Mouse (Mus musculus): ENCODE measurements around the gene Fbxo3. TPM values are rescaled to one million over a fixed set of nuclear protein-coding genes. Genes with fewer than 3 reads are reported as not detected.
"Not testable (repeated sequence)": the region's sequence is repeated elsewhere in the genome, so short reads cannot be mapped to it uniquely, and the experiment has no call there.

Gene Fbxo3
- polyA plus RNA-seq, 1 experiment from 2014 or later = 53.8 TPM

DNA sequence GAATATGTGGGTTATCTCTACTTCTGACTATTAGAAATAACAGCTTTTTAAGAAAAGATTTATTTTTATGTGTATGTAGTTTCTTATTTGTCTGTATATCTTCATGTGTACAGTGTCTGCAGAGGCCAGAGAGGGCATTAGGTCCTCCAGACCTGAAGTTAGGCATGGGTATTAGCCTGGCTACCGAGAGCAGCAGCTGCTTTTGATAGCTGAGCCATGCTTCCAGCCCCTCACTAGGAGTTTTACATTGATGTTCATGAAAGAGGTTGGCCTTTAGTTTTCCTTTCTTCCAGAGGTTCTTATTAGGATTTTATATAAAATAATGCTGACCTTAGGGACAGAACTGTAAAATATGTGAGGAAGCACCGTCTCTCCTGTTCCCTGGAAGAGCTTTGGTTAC lies 10.7 kb downstream of the Fbxo3 start:
- Histone ChIP-seq H3K9me3 (replicated peaks) (no peaks in the 10 kb centered on the region), H3K27me3 (no peaks in the 10 kb centered on the region), H3K4me2 (replicated peaks) (no peak overlapping the region), H3K4me1 (no peaks in the 10 kb centered on the region), H3K4me3 (replicated peaks) (no peak overlapping the region), H3K9ac (no peak overlapping the region), H3K27ac (replicated peaks) (no peak overlapping the region), H3K36me3 (peaks cover 45% of the 10 kb centered on the region)
- 49% methylated on average over 2 of the region's 2 CpGs for WGBS
- ATAC-seq (ENCODE audit: insufficient number of reproducible peaks, low FRiP score, low TSS enrichment, low read depth) = no peak

DNA sequence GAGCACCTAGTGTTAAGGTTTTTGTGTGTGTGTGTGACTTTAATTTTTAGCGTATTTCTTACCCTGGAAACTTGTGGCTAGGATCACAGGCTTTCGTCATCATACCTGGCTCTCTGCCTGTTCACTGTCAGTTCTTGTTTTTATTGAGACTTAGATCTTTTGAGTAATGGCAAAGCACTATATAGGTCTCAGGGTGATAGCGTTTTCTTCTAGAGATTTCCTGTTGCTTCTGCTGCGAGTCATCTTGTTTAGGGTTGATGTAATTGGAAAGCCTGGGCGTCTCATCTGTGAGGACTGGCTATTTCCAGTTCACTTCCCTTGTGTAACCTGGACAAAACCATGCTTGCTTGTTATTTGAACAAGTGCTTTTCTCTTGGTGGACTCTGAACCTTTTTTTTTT lies 14.1 kb downstream of the Fbxo3 start:
- ATAC-seq (ENCODE audit: insufficient number of reproducible peaks, low FRiP score, low TSS enrichment, low read depth) = no peak
- Histone ChIP-seq H3K36me3 (peaks cover 42% of the 10 kb centered on the region), H3K9me3 (replicated peaks) (no peaks in the 10 kb centered on the region), H3K4me1 (no peaks in the 10 kb centered on the region), H3K4me2 (replicated peaks) (no peak overlapping the region), H3K9ac (no peak overlapping the region), H3K27me3 (no peaks in the 10 kb centered on the region), H3K4me3 (replicated peaks) (no peak overlapping the region), H3K27ac (replicated peaks) (no peak overlapping the region)
- 61% methylated on average over 5 of the region's 5 CpGs for WGBS

DNA sequence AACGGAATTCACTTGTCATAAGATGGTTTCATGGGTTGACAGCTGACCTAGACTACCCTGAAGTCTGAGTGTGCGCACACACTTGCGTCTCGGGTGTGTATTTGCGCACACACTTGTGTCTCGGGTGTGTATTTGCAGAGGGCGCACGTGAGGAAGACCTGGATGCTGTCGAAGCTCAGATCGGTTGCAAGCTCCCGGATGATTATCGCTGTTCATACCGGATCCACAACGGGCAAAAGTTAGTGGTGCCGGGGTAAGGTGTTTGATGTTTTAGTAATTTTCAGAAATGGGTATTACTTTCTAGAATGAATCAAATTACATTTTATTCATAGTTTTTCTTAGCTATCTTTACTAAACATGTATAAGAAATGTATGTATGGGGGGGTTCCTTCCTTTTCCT lies 15.2 kb downstream of the Fbxo3 start:
- peaks cover 34% of the 10 kb centered on the region for H3K36me3 ChIP-seq
- H3K9me3 ChIP-seq (replicated peaks) = no peaks in the 10 kb centered on the region
- WGBS = 92% methylated on average over 15 of the region's 15 CpGs
- no peaks in the 10 kb centered on the region for H3K27me3 ChIP-seq
- no peak overlapping the region for H3K4me3 ChIP-seq (replicated peaks)
- ATAC-seq (ENCODE audit: insufficient number of reproducible peaks, low FRiP score, low TSS enrichment, low read depth) = no peak
- no peak overlapping the region for H3K4me2 ChIP-seq (replicated peaks)
- H3K27ac ChIP-seq (replicated peaks) = no peak overlapping the region
- no peak overlapping the region for H3K9ac ChIP-seq
- H3K4me1 ChIP-seq = no peaks in the 10 kb centered on the region

DNA sequence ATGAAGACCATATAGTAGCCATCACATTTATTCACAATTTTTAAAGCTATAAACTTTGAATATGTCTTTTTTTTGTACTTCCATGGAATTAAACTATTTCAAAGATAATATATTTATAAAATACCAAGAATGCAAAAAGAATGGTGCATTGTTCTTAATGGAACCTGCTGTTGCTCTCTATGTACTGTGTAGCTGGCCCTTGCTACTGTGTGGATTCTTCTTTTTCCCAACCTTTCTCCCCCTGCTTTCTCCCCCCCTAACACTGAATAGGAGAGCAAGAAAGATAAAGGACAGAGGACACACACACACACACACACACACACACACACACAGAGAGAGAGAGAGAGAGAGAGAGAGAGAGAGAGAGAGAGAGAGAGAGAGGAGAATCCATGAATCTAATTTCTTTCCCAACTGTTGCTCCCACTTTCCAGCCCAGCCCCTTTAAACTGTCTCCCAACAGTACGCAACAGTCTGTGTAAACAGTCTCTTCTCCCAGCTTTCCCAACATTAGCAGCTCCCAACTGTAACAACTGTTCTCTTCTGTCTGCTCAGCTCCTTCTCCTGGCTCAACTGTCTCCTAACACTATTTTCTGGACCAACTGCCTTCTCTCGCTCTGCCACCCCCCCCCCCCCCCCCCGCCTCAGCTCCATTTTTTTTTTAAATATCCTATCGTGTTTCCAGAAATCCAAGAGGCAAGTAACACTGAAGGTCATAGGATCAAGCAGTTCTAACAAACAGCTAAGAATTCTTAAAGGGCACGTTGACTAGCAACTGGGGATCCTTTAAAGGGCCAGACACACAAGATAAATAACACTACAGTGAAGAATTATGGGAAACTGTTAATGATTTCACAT lies 16.3 kb downstream of the Fbxo3 start:
- 30% methylated on average over 5 of the region's 5 CpGs for WGBS
- no peak for ATAC-seq (ENCODE audit: insufficient number of reproducible peaks, low FRiP score, low TSS enrichment, low read depth)
- no peak overlapping the region for H3K27ac ChIP-seq (replicated peaks)
- peaks cover 38% of the 10 kb centered on the region for H3K36me3 ChIP-seq
- H3K4me3 ChIP-seq (replicated peaks) = no peak overlapping the region
- no peaks in the 10 kb centered on the region for H3K4me1 ChIP-seq
- no peaks in the 10 kb centered on the region for H3K9me3 ChIP-seq (replicated peaks)
- no peaks in the 10 kb centered on the region for H3K27me3 ChIP-seq
- H3K4me2 ChIP-seq (replicated peaks) = no peak overlapping the region
- H3K9ac ChIP-seq = no peak overlapping the region

DNA sequence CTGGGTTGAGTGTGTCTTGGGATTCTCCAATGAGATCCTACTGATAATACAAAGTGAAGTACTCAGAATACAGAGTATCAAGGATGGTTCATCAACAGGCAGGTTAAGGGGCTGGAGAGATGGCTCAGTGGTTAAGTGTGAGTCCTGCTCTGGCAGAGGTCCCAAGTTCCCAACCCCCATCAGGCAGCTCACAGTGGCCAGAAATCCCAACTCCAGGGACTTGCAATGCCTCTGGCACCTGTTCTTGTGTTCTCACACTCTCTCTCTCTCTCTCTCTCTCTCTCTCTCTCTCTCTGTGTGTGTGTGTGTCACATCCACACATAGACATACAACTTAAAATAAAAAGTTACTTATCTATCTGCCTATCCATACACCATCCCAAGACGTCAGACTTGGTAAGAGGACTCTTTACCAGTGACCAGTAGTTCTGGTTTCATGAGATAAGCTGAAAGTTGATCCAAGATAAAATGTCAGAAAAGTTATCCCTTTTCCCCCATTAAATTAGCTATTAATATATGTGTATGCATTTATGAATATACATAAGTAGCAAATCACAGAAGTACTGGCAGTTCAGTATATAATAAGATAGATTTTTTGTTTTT lies 17.1 kb downstream of the Fbxo3 start:
- no peak overlapping the region for H3K4me3 ChIP-seq (replicated peaks)
- H3K4me2 ChIP-seq (replicated peaks) = no peak overlapping the region
- H3K4me1 ChIP-seq = no peaks in the 10 kb centered on the region
- H3K9me3 ChIP-seq (replicated peaks) = no peaks in the 10 kb centered on the region
- H3K27ac ChIP-seq (replicated peaks) = no peak overlapping the region
- peaks cover 38% of the 10 kb centered on the region for H3K36me3 ChIP-seq
- H3K27me3 ChIP-seq = no peaks in the 10 kb centered on the region
- H3K9ac ChIP-seq = no peak overlapping the region
- no peak for ATAC-seq (ENCODE audit: insufficient number of reproducible peaks, low FRiP score, low TSS enrichment, low read depth)
- 74% methylated on average over 1 of the region's 1 CpGs for WGBS

DNA sequence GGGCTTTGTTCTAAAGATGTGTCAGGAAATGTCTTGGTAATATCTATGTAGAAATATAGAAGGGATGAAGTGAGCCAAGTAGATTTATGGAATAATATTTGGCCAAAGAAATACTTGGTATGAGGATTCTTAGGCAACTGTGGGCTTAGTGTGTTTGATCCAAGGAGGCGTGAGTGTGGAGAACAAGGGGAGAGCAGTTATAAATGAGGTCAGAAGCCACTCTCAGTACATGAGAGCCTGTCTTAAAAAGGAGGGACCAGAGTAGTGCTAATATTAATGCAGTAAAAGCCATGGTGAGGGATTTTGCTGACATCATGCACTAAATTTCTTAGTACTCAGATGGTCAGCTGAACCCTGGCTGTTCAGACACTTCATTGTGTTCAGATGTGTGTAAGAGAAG lies 30.9 kb downstream of the Fbxo3 start:
- no peak overlapping the region for H3K4me2 ChIP-seq (replicated peaks)
- H3K9ac ChIP-seq = no peak overlapping the region
- peaks cover 32% of the 10 kb centered on the region for H3K36me3 ChIP-seq
- no peak overlapping the region for H3K4me3 ChIP-seq (replicated peaks)
- H3K27me3 ChIP-seq = no peaks in the 10 kb centered on the region
- H3K9me3 ChIP-seq (replicated peaks) = no peaks in the 10 kb centered on the region
- no peaks in the 10 kb centered on the region for H3K4me1 ChIP-seq
- no peak for ATAC-seq (ENCODE audit: insufficient number of reproducible peaks, low FRiP score, low TSS enrichment, low read depth)
- 87% methylated on average over 1 of the region's 1 CpGs for WGBS
- H3K27ac ChIP-seq (replicated peaks) = no peak overlapping the region

DNA sequence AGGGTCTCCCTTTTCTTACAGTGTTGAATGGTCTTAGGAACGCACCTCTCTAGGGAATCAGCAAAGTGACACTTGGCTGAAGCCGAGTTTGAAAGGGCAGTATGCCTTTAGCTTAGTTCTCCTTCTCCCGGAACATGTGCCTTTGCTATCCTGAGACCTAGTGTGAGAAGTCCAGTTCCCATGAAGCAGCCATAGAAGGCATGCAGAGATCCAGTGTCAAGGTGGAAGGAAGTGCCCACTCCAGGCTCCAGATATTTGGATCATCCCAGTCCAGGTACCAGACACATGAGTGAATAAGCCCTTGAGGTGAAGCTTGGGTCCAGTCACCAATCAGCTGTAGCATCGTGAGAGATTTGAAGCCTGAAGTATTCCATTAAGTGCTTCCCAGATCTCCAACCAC lies 31.4 kb downstream of the Fbxo3 start:
- Histone ChIP-seq H3K9ac (no peak overlapping the region), H3K27ac (replicated peaks) (no peak overlapping the region), H3K36me3 (peaks cover 28% of the 10 kb centered on the region), H3K4me3 (replicated peaks) (no peak overlapping the region), H3K4me2 (replicated peaks) (no peak overlapping the region), H3K9me3 (replicated peaks) (no peaks in the 10 kb centered on the region), H3K27me3 (no peaks in the 10 kb centered on the region), H3K4me1 (no peaks in the 10 kb centered on the region)
- ATAC-seq (ENCODE audit: insufficient number of reproducible peaks, low FRiP score, low TSS enrichment, low read depth) = no peak
- WGBS = 86% methylated on average over 4 of the region's 4 CpGs

DNA sequence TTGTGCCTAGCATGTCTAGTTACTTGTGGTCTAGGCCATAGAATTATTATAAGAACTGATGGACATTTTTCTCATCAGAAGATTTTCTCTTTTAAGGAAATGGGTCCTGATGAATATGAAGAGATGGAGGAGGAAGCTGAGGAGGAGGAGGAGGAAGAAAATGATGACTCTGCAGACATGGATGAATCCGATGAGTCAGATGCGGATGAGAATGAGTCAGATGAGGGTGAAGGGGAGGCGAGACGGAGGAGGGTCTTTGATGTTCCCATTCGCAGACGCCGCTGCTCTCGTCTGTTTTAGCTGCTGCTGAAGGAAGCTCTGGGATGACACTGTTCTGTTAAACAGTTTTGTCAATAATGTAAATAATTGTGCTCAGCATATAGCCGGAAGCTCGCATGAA lies 32.3 kb downstream of the Fbxo3 start:
- Histone ChIP-seq H3K9ac (no peak overlapping the region), H3K4me1 (no peaks in the 10 kb centered on the region), H3K27me3 (no peaks in the 10 kb centered on the region), H3K27ac (replicated peaks) (no peak overlapping the region), H3K36me3 (peaks cover 20% of the 10 kb centered on the region), H3K9me3 (replicated peaks) (no peaks in the 10 kb centered on the region), H3K4me3 (replicated peaks) (no peak overlapping the region), H3K4me2 (replicated peaks) (no peak overlapping the region)
- no peak for ATAC-seq (ENCODE audit: insufficient number of reproducible peaks, low FRiP score, low TSS enrichment, low read depth)
- WGBS = 73% methylated on average over 10 of the region's 10 CpGs

DNA sequence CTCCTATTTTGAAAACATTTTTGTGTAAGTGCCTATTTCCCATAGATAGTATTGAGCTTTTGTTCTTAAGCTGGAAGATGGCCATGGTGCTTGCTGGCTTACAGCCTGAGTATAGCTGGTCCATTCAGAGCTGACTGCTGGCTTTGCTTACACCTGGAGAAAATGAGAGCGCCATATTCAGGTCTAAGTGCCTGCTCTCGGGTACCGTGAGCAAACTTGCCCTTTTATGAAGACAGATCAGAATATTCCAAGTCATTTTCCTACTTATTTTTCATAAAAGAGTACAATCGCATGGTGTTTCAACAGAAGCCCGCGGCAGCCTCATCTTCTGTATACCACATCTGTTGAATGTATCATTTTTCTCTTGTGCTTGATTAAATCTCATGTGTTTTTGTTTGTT lies 33.5 kb downstream of the Fbxo3 start:
- no peaks in the 10 kb centered on the region for H3K27me3 ChIP-seq
- no peak overlapping the region for H3K27ac ChIP-seq (replicated peaks)
- no peak for ATAC-seq (ENCODE audit: insufficient number of reproducible peaks, low FRiP score, low TSS enrichment, low read depth)
- H3K9ac ChIP-seq = no peak overlapping the region
- no peak overlapping the region for H3K4me3 ChIP-seq (replicated peaks)
- H3K4me2 ChIP-seq (replicated peaks) = no peak overlapping the region
- H3K9me3 ChIP-seq (replicated peaks) = no peaks in the 10 kb centered on the region
- H3K4me1 ChIP-seq = no peaks in the 10 kb centered on the region
- WGBS = 92% methylated on average over 6 of the region's 6 CpGs
- H3K36me3 ChIP-seq = peaks cover 12% of the 10 kb centered on the region

DNA sequence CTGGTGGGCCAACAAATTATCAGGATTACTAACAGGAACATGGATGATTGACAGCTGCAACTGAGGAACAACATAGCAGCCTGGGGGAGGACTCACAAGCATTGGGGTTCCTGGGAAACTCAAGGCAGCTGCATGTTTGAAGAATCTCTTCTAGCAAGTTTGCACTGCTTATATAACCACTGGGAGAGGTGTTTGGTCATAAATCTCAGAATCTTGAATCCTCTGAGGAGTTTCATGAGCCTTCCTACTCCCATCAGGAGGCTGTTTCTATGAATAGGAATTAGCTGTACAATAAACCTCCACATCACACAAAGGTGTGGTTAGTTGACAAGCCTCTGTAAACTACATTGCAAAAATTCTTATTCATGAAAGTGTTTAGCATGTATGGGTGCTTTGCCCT lies 35.1 kb downstream of the Fbxo3 start:
- no peak overlapping the region for H3K4me3 ChIP-seq (replicated peaks)
- H3K9me3 ChIP-seq (replicated peaks) = no peaks in the 10 kb centered on the region
- peaks cover 12% of the 10 kb centered on the region for H3K36me3 ChIP-seq
- no peak overlapping the region for H3K27ac ChIP-seq (replicated peaks)
- H3K4me1 ChIP-seq = no peaks in the 10 kb centered on the region
- H3K27me3 ChIP-seq = no peaks in the 10 kb centered on the region
- H3K4me2 ChIP-seq (replicated peaks) = no peak overlapping the region
- no peak overlapping the region for H3K9ac ChIP-seq
- ATAC-seq (ENCODE audit: insufficient number of reproducible peaks, low FRiP score, low TSS enrichment, low read depth) = no peak

DNA sequence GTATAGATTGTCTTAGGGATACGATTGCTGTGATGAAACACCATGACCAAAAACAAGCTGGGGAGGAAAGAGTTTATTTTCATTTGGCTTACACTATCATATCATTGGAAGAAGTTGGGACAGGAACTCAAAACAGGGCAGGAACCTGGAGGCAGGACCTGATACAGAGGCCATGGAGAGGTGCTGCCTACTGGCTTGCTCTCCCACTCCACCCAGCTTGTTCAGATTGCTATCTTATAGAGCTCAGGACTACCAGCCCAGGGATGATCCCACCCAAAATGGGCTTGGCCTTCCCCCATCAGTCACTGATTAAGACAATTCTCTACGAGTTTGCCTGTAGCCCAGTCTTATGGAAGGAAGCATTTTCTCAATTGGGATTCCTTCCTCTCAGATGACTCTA lies 36.6 kb downstream of the Fbxo3 start:
- ATAC-seq (ENCODE audit: insufficient number of reproducible peaks, low FRiP score, low TSS enrichment, low read depth) = no peak

DNA sequence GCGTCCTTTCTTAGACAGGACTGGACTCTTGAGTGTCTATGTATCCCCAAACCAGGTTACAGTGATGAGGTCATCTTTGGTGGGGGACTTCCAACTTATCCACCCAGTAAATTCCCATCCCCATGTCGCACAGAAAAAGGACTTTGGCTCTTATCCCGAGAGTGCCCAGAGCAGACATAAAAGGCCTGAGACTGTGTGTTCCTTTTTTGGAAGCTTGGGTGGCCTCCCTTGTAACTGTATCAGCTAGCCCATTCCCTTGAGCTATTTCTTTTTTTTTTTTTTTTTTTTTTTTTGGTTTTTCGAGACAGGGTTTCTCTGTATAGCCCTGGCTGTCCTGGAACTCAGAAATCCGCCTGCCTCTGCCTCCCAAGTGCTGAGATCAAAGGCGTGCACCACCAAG lies 38.0 kb downstream of the Fbxo3 start, which contains the start of gene Gm10912:
Gm10912 (plus strand) TSS at position 301 of the 400 bp plus-strand sequence.
- H3K4me3 ChIP-seq (replicated peaks); H3K9ac ChIP-seq; H3K9me3 ChIP-seq (replicated peaks); ATAC-seq (ENCODE audit: insufficient number of reproducible peaks, low FRiP score, low TSS enrichment, low read depth); H3K4me2 ChIP-seq (replicated peaks); H3K27ac ChIP-seq (replicated peaks); H3K4me1 ChIP-seq; H3K27me3 ChIP-seq; H3K36me3 ChIP-seq: not testable (repeated sequence)
- WGBS = 86% methylated on average over 6 of the region's 6 CpGs

More for the DNA sequence above, 36.6 kb downstream of the Fbxo3 start:
- no peak overlapping the region for H3K27ac ChIP-seq (replicated peaks)
- H3K4me2 ChIP-seq (replicated peaks) = no peak overlapping the region
- no peak overlapping the region for H3K4me3 ChIP-seq (replicated peaks)
- no peak overlapping the region for H3K9ac ChIP-seq
- no peaks in the 10 kb centered on the region for H3K4me1 ChIP-seq
- no peaks in the 10 kb centered on the region for H3K27me3 ChIP-seq
- WGBS = 79% methylated on average over 2 of the region's 2 CpGs
- peaks cover 6% of the 10 kb centered on the region for H3K36me3 ChIP-seq
- H3K9me3 ChIP-seq (replicated peaks) = no peaks in the 10 kb centered on the region

All from embryonic facial prominence, embryonic 15.5 days (tissue).